ENCODE assay signal across 9 mouse cellular contexts in genomic region chr7:89086348-89086747, GRCm38 (mm10).
A peak's percentile ranks its signal among the peaks of the same experiment; 100 is the strongest.
DNase-seq lines count a peak whose midpoint lies in the region; ATAC-seq and TF ChIP-seq lines count a peak whose summit lies in the region.
"Had no signal": no experiment of that assay in that cellular context is flagged by ENCODE, and none has a peak within 500 bp of the region (broad histone marks: within the 10 kb centered on the region; RNA-seq: fewer than 3 reads in every experiment).

No protein-coding gene starts in this region.

- no peaks in the 10 kb centered on the region for H3K9me3 ChIP-seq in liver, embryonic 14.5 days (ENCODE audit: control insufficient read depth, low read length)
- H3K9me3 ChIP-seq in liver, embryonic 11.5 days (ENCODE audit: control insufficient read depth, low read length) = no peaks in the 10 kb centered on the region
- H3K9me3 ChIP-seq in hindbrain, postnatal 0 days (ENCODE audit: low read length) = no peaks in the 10 kb centered on the region
- H3K9me3 ChIP-seq: heart, embryonic 15.5 days had no signal

- H3K27me3 ChIP-seq in liver, embryonic 14.5 days (ENCODE audit: control insufficient read depth, insufficient read depth, low read length) = no peaks in the 10 kb centered on the region
- H3K27me3 ChIP-seq in liver, embryonic 11.5 days (replicated peaks; ENCODE audit: control insufficient read depth, insufficient read depth, low read length) = no peaks in the 10 kb centered on the region
- H3K27me3 ChIP-seq in hindbrain, postnatal 0 days (ENCODE audit: insufficient read depth, low read length) = no peaks in the 10 kb centered on the region
- H3K27me3 ChIP-seq: heart, embryonic 15.5 days had no signal

- no peak for TF ChIP-seq EP300 in liver, embryonic 14.5 days (IDR thresholded peaks at IDR 0.05; ENCODE audit: low read depth)

- 57% methylated on average over 1 of the region's 1 CpGs for WGBS in liver, embryonic 14.5 days (ENCODE audit: insufficient replicate concordance)
- WGBS in liver, embryonic 11.5 days = 81% methylated on average over 1 of the region's 1 CpGs
- 92% methylated on average over 1 of the region's 1 CpGs for WGBS in hindbrain, postnatal 0 days

- H3K4me3 ChIP-seq in liver, embryonic 14.5 days (ENCODE audit: insufficient read depth in 1 of 2, low read depth in 2 of 2, low read length in 2 of 2) = no peak overlapping the region
- H3K4me3 ChIP-seq in liver, embryonic 11.5 days (ENCODE audit: low read depth, low read length) = no peak overlapping the region
- H3K4me3 ChIP-seq in hindbrain, postnatal 0 days (ENCODE audit: low read length) = no peak overlapping the region
- H3K4me3 ChIP-seq: heart, embryonic 15.5 days had no signal

- H3K36me3 ChIP-seq in liver, embryonic 14.5 days (replicated peaks; ENCODE audit: control insufficient read depth, insufficient read depth, low read depth) = no peaks in the 10 kb centered on the region
- H3K36me3 ChIP-seq in liver, embryonic 11.5 days (ENCODE audit: control insufficient read depth, insufficient read depth, low read length) = no peaks in the 10 kb centered on the region
- H3K36me3 ChIP-seq in hindbrain, postnatal 0 days (ENCODE audit: insufficient read depth, low read length) = no peaks in the 10 kb centered on the region
- H3K36me3 ChIP-seq: heart, embryonic 15.5 days had no signal

- peak; percentile 15 for DNase-seq in adrenal gland, adult 2 months
- no peak for DNase-seq in adrenal gland, adult 18-20 months (ENCODE audit: low spot score in 2 of 2)
- DNase-seq in liver, embryonic 14.5 days (ENCODE audit: low read depth in 3 of 3, low spot score in 3 of 3) = no peak
- no peak for DNase-seq in liver, embryonic 11.5 days (ENCODE audit: low spot score)
- DNase-seq in cerebellum, adult 18-20 months = peak; percentile 22 to 31
- DNase-seq in hindbrain, postnatal 0 days (ENCODE audit: low spot score) = peak; percentile 26
- DNase-seq in ovary, postnatal 10 days (ENCODE audit: low spot score) = no peak

- peak; percentile 54; the same call in 1 of the 2 replicates for TF ChIP-seq CTCF in liver, embryonic 14.5 days (IDR thresholded peaks at IDR 0.05; ENCODE audit: low read depth)
- TF ChIP-seq CTCF in hindbrain, postnatal 0 days (IDR thresholded peaks at IDR 0.05; ENCODE audit: low read depth) = peak; percentile 68

- H3K4me1 ChIP-seq in liver, embryonic 14.5 days (replicated peaks; ENCODE audit: control insufficient read depth in 2 of 2, insufficient read depth in 2 of 2, low read length in 1 of 2) = no peaks in the 10 kb centered on the region
- no peaks in the 10 kb centered on the region for H3K4me1 ChIP-seq in liver, embryonic 11.5 days (replicated peaks; ENCODE audit: control insufficient read depth, insufficient read depth, low read length)
- H3K4me1 ChIP-seq in hindbrain, postnatal 0 days (ENCODE audit: insufficient read depth, low read length) = no peaks in the 10 kb centered on the region
- H3K4me1 ChIP-seq: heart, embryonic 15.5 days had no signal

- ATAC-seq in liver, embryonic 14.5 days (ENCODE audit: insufficient read depth) = no peak
- no peak for ATAC-seq in liver, embryonic 11.5 days (replicated peaks; ENCODE audit: low FRiP score)
- peak; percentile 38; the same call in 1 of the 2 replicates for ATAC-seq in hindbrain, postnatal 0 days
- peak; percentile 67 for ATAC-seq in megakaryocyte, adult 5-6 weeks (ENCODE audit: poor library complexity, severe bottlenecking)

- no peak overlapping the region for H3K9ac ChIP-seq in liver, embryonic 14.5 days (replicated peaks)
- no peak overlapping the region for H3K9ac ChIP-seq in liver, embryonic 11.5 days (ENCODE audit: low read depth, low read length)
- no peak overlapping the region for H3K9ac ChIP-seq in hindbrain, postnatal 0 days (replicated peaks; ENCODE audit: low read length)
- H3K9ac ChIP-seq: heart, embryonic 15.5 days had no signal

- no peak overlapping the region for H3K27ac ChIP-seq in liver, embryonic 14.5 days
- no peak overlapping the region for H3K27ac ChIP-seq in liver, embryonic 11.5 days (ENCODE audit: low read depth, low read length)
- no peak overlapping the region for H3K27ac ChIP-seq in hindbrain, postnatal 0 days
- H3K27ac ChIP-seq: heart, embryonic 15.5 days had no signal

- no peak overlapping the region for H3K4me2 ChIP-seq in liver, embryonic 14.5 days (ENCODE audit: low read depth)
- H3K4me2 ChIP-seq in liver, embryonic 11.5 days = no peak overlapping the region
- H3K4me2 ChIP-seq in hindbrain, postnatal 0 days (ENCODE audit: low read depth, low read length) = no peak overlapping the region
- H3K4me2 ChIP-seq: heart, embryonic 15.5 days had no signal

Comparison
In these comparisons a context has a peak if more than half of its experiments do, and no peak if none do; other contexts are left out.
1. DNase-seq: peak in adrenal gland, adult 2 months (single experiment), cerebellum, adult 18-20 months (2 of 2) and hindbrain, postnatal 0 days (single experiment); none in adrenal gland, adult 18-20 months (0 of 2), liver, embryonic 14.5 days (0 of 3), liver, embryonic 11.5 days (single experiment) and ovary, postnatal 10 days (single experiment).
2. ATAC-seq: peak in hindbrain, postnatal 0 days (single experiment) and megakaryocyte, adult 5-6 weeks (single experiment); none in liver, embryonic 14.5 days (single experiment) and liver, embryonic 11.5 days (single experiment).